Mouse (Mus musculus): Measurements from ENCODE around the gene Baz2b. TPM values are rescaled to one million over a fixed set of nuclear protein-coding genes. Genes with fewer than 3 reads are reported as not detected.

Baz2b gene
- polyA plus RNA-seq, 1 experiment from 2014 or later = 108 TPM

GRCm38 (mm10) chr2:59881831-59882741 lies 327.6 kb downstream of the Baz2b start, which contains the start of gene Wdsub1:
Wdsub1 (minus strand) TSS chr2:59882591.
- Histone ChIP-seq H3K9me3 (ENCODE audit: control insufficient read depth, low read length) (no peaks in the 10 kb centered on the region), H3K36me3 (ENCODE audit: control insufficient read depth, insufficient read depth, low read length) (no peaks in the 10 kb centered on the region), H3K4me2 (replicated peaks; ENCODE audit: low read depth, low read length) (peak within 1 kb of the TSS; percentile 83), H3K27ac (ENCODE audit: low read depth, low read length) (no peak within 1 kb of the TSS), H3K27me3 (ENCODE audit: control insufficient read depth, insufficient read depth, low read length) (no peaks in the 10 kb centered on the region), H3K4me3 (ENCODE audit: low read depth, low read length) (peak within 1 kb of the TSS; percentile 55), H3K9ac (ENCODE audit: low read depth, low read length) (peak within 1 kb of the TSS; percentile 64), H3K4me1 (replicated peaks; ENCODE audit: control insufficient read depth, insufficient read depth, low read length) (no peaks in the 10 kb centered on the region)
- 7% methylated on average over 57 of the region's 57 CpGs for WGBS
- ATAC-seq (ENCODE audit: low FRiP score) (peak; percentile 97), DNase-seq (ENCODE audit: low spot score) (peak; percentile 94)

- WGBS = 82% methylated on average over 6 of the region's 6 CpGs
- Histone ChIP-seq H3K4me2 (replicated peaks; ENCODE audit: low read depth, low read length) (no peak overlapping the region), H3K4me1 (replicated peaks; ENCODE audit: control insufficient read depth, insufficient read depth, low read length) (no peaks in the 10 kb centered on the region), H3K27me3 (ENCODE audit: control insufficient read depth, insufficient read depth, low read length) (no peaks in the 10 kb centered on the region), H3K4me3 (ENCODE audit: low read depth, low read length) (0 out of 2 replicates have a peak overlapping the region, but pooled peaks have one; percentile 55), H3K9me3 (ENCODE audit: control insufficient read depth, low read length) (no peaks in the 10 kb centered on the region), H3K36me3 (ENCODE audit: control insufficient read depth, insufficient read depth, low read length) (no peaks in the 10 kb centered on the region), H3K27ac (ENCODE audit: low read depth, low read length) (no peak overlapping the region), H3K9ac (ENCODE audit: low read depth, low read length) (no peak overlapping the region)
- DNase-seq (ENCODE audit: low spot score) (no peak), ATAC-seq (ENCODE audit: low FRiP score) (no peak)
These were observed 328.2 kb downstream of the Baz2b start for GRCm38 (mm10) chr2:59881404-59881803.

- Histone ChIP-seq H3K4me3 (ENCODE audit: low read depth, low read length) (no peak overlapping the region), H3K9me3 (ENCODE audit: control insufficient read depth, low read length) (no peaks in the 10 kb centered on the region), H3K27me3 (ENCODE audit: control insufficient read depth, insufficient read depth, low read length) (no peaks in the 10 kb centered on the region), H3K4me2 (replicated peaks; ENCODE audit: low read depth, low read length) (no peak overlapping the region), H3K36me3 (ENCODE audit: control insufficient read depth, insufficient read depth, low read length) (no peaks in the 10 kb centered on the region), H3K9ac (ENCODE audit: low read depth, low read length) (no peak overlapping the region), H3K4me1 (replicated peaks; ENCODE audit: control insufficient read depth, insufficient read depth, low read length) (no peaks in the 10 kb centered on the region), H3K27ac (ENCODE audit: low read depth, low read length) (no peak overlapping the region)
- ATAC-seq (ENCODE audit: low FRiP score) (no peak), DNase-seq (ENCODE audit: low spot score) (no peak)
- 79% methylated on average over 19 of the region's 19 CpGs for WGBS
These were observed 331.4 kb downstream of the Baz2b start for GRCm38 (mm10) chr2:59878221-59878620.

- Histone ChIP-seq H3K27ac (ENCODE audit: low read depth, low read length) (no peak overlapping the region), H3K27me3 (ENCODE audit: control insufficient read depth, insufficient read depth, low read length) (no peaks in the 10 kb centered on the region), H3K4me2 (replicated peaks; ENCODE audit: low read depth, low read length) (no peak overlapping the region), H3K36me3 (ENCODE audit: control insufficient read depth, insufficient read depth, low read length) (no peaks in the 10 kb centered on the region), H3K4me3 (ENCODE audit: low read depth, low read length) (no peak overlapping the region), H3K9ac (ENCODE audit: low read depth, low read length) (no peak overlapping the region), H3K9me3 (ENCODE audit: control insufficient read depth, low read length) (no peaks in the 10 kb centered on the region), H3K4me1 (replicated peaks; ENCODE audit: control insufficient read depth, insufficient read depth, low read length) (no peaks in the 10 kb centered on the region)
- 84% methylated on average over 4 of the region's 4 CpGs for WGBS
- ATAC-seq (ENCODE audit: low FRiP score) = no peak
- no peak for DNase-seq (ENCODE audit: low spot score)
These were observed 332.3 kb downstream of the Baz2b start for GRCm38 (mm10) chr2:59877335-59877734.

GRCm38 (mm10) chr2:59876482-59876881 lies 333.2 kb downstream of the Baz2b start:
- DNase-seq (ENCODE audit: low spot score) = no peak
- no peaks in the 10 kb centered on the region for H3K9me3 ChIP-seq (ENCODE audit: control insufficient read depth, low read length)
- H3K36me3 ChIP-seq (ENCODE audit: control insufficient read depth, insufficient read depth, low read length) = no peaks in the 10 kb centered on the region
- H3K27ac ChIP-seq (ENCODE audit: low read depth, low read length) = no peak overlapping the region
- H3K27me3 ChIP-seq (ENCODE audit: control insufficient read depth, insufficient read depth, low read length) = no peaks in the 10 kb centered on the region
- no peak overlapping the region for H3K4me2 ChIP-seq (replicated peaks; ENCODE audit: low read depth, low read length)
- 91% methylated on average over 15 of the region's 15 CpGs for WGBS
- no peak overlapping the region for H3K9ac ChIP-seq (ENCODE audit: low read depth, low read length)
- H3K4me1 ChIP-seq (replicated peaks; ENCODE audit: control insufficient read depth, insufficient read depth, low read length) = no peaks in the 10 kb centered on the region
- no peak for ATAC-seq (ENCODE audit: low FRiP score)
- no peak overlapping the region for H3K4me3 ChIP-seq (ENCODE audit: low read depth, low read length)

- ATAC-seq (ENCODE audit: low FRiP score) (no peak), DNase-seq (ENCODE audit: low spot score) (no peak)
- Histone ChIP-seq H3K27me3 (ENCODE audit: control insufficient read depth, insufficient read depth, low read length) (no peaks in the 10 kb centered on the region), H3K4me3 (ENCODE audit: low read depth, low read length) (no peak overlapping the region), H3K9ac (ENCODE audit: low read depth, low read length) (no peak overlapping the region), H3K4me2 (replicated peaks; ENCODE audit: low read depth, low read length) (no peak overlapping the region), H3K27ac (ENCODE audit: low read depth, low read length) (no peak overlapping the region), H3K36me3 (ENCODE audit: control insufficient read depth, insufficient read depth, low read length) (no peaks in the 10 kb centered on the region), H3K9me3 (ENCODE audit: control insufficient read depth, low read length) (no peaks in the 10 kb centered on the region), H3K4me1 (replicated peaks; ENCODE audit: control insufficient read depth, insufficient read depth, low read length) (no peaks in the 10 kb centered on the region)
- WGBS = 92% methylated on average over 6 of the region's 6 CpGs
These were observed 339.1 kb downstream of the Baz2b start for GRCm38 (mm10) chr2:59870526-59870925.

- H3K27ac ChIP-seq (ENCODE audit: low read depth, low read length) = no peak overlapping the region
- 90% methylated on average over 6 of the region's 6 CpGs for WGBS
These were observed 347.0 kb downstream of the Baz2b start for GRCm38 (mm10) chr2:59862618-59863017.

GRCm38 (mm10) chr2:59854363-59854762 lies 355.3 kb downstream of the Baz2b start:
- H3K36me3 ChIP-seq (ENCODE audit: control insufficient read depth, insufficient read depth, low read length) = no peaks in the 10 kb centered on the region
- no peaks in the 10 kb centered on the region for H3K9me3 ChIP-seq (ENCODE audit: control insufficient read depth, low read length)
- H3K27ac ChIP-seq (ENCODE audit: low read depth, low read length) = no peak overlapping the region
- no peak overlapping the region for H3K9ac ChIP-seq (ENCODE audit: low read depth, low read length)
- H3K4me3 ChIP-seq (ENCODE audit: low read depth, low read length) = no peak overlapping the region
- H3K4me1 ChIP-seq (replicated peaks; ENCODE audit: control insufficient read depth, insufficient read depth, low read length) = no peaks in the 10 kb centered on the region; the same call in 1 of the 2 replicates
- 76% methylated on average over 9 of the region's 9 CpGs for WGBS
- H3K4me2 ChIP-seq (replicated peaks; ENCODE audit: low read depth, low read length) = no peak overlapping the region
- ATAC-seq (ENCODE audit: low FRiP score) (no peak), DNase-seq (ENCODE audit: low spot score) (no peak)
- no peaks in the 10 kb centered on the region for H3K27me3 ChIP-seq (ENCODE audit: control insufficient read depth, insufficient read depth, low read length)

More at GRCm38 (mm10) chr2:59862618-59863017, 347.0 kb downstream of the Baz2b start:
- no peak for ATAC-seq (ENCODE audit: low FRiP score)
- H3K27me3 ChIP-seq (ENCODE audit: control insufficient read depth, insufficient read depth, low read length) = no peaks in the 10 kb centered on the region
- DNase-seq (ENCODE audit: low spot score) = no peak
- no peak overlapping the region for H3K9ac ChIP-seq (ENCODE audit: low read depth, low read length)
- H3K36me3 ChIP-seq (ENCODE audit: control insufficient read depth, insufficient read depth, low read length) = no peaks in the 10 kb centered on the region
- no peaks in the 10 kb centered on the region for H3K9me3 ChIP-seq (ENCODE audit: control insufficient read depth, low read length)
- no peak overlapping the region for H3K4me2 ChIP-seq (replicated peaks; ENCODE audit: low read depth, low read length)
- H3K4me1 ChIP-seq (replicated peaks; ENCODE audit: control insufficient read depth, insufficient read depth, low read length) = no peaks in the 10 kb centered on the region; the same call in 1 of the 2 replicates
- no peak overlapping the region for H3K4me3 ChIP-seq (ENCODE audit: low read depth, low read length)

GRCm38 (mm10) chr2:59853543-59853942 lies 356.1 kb downstream of the Baz2b start:
- Histone ChIP-seq H3K27me3 (ENCODE audit: control insufficient read depth, insufficient read depth, low read length) (no peaks in the 10 kb centered on the region), H3K9ac (ENCODE audit: low read depth, low read length) (no peak overlapping the region), H3K4me3 (ENCODE audit: low read depth, low read length) (no peak overlapping the region), H3K9me3 (ENCODE audit: control insufficient read depth, low read length) (no peaks in the 10 kb centered on the region), H3K36me3 (ENCODE audit: control insufficient read depth, insufficient read depth, low read length) (no peaks in the 10 kb centered on the region), H3K27ac (ENCODE audit: low read depth, low read length) (no peak overlapping the region), H3K4me2 (replicated peaks; ENCODE audit: low read depth, low read length) (no peak overlapping the region), H3K4me1 (replicated peaks; ENCODE audit: control insufficient read depth, insufficient read depth, low read length) (no peaks in the 10 kb centered on the region)
- ATAC-seq (ENCODE audit: low FRiP score) = no peak
- WGBS = 95% methylated on average over 10 of the region's 10 CpGs
- no peak for DNase-seq (ENCODE audit: low spot score)
